Mouse (Mus musculus) R1 (cell line): ENCODE data around the gene Pabpn1l.

Experiments
- DNase-seq: peaks from one replicate; pipeline ENCODE4 v3.0.0-alpha.2; 2018; ENCODE audit warnings: low read depth, low spot score

The Pabpn1l gene

DNA sequence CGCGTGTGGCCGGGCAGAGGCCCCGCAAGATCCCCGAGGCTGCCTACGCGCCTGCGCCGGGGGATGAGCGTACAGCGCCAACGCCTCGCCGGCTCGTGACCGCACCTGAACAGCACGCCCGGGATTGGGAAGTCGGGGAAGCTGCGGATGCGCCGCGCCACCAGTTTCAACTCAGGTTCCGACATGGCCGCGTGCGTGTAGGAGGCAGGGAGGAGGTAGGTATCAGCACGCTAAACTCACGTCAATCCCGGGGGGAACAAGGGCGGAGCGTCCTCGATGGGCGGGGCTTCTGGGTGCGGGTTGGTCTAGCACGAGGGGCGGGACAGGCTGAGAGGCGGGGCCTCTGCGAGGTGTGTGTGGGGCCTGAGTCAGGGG is 45.9 kb downstream of the Pabpn1l start, which contains the start of gene Aprt:
Aprt (minus strand) TSS at position 262 of the 375 bp plus-strand sequence.
- DNase-seq = peak; percentile 96

DNA sequence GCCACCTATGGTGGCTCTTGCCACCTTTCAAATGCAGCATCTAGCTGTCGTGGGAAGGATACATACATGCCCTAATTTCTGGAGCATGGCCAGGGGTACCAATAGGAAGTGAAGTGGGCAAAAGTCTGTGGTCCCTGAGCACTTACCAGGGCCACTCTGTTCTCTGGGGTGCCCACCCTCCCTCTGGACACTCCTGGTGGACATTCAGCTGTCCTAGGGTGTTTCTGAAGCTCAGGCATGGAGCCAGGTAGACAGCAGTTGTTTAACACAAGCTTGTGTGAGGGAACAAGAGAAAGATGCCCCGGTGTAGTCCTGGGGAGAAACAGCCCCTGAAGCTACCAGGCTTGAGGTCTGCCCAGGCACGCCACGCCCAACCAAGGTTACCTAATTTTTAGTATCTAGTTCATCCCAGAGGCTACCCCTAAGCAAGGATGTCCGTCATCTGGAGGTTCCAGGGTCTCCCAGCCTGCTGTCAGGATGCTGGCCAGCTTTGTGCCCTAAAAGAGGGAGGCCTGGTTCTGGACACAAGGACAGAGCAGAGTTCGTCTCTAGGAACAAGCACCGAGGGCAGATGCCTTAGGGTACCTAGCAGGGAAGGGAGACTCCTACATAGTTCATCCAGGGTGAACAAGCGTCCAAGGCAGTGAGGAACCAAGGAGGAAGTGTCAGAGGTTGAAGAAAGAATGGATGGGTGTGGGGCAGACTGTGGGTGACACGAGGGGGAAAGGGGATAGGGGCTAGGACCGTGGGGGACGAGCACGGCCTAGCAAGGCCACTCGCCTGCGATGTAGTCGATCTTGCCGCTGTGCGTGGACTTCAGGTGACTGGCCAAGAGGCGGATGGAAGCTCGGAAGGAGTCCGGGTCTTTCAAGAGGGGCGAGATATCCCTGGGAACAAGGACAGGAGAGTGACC is 46.5 kb downstream of the Pabpn1l start:
- no peak for DNase-seq

DNA sequence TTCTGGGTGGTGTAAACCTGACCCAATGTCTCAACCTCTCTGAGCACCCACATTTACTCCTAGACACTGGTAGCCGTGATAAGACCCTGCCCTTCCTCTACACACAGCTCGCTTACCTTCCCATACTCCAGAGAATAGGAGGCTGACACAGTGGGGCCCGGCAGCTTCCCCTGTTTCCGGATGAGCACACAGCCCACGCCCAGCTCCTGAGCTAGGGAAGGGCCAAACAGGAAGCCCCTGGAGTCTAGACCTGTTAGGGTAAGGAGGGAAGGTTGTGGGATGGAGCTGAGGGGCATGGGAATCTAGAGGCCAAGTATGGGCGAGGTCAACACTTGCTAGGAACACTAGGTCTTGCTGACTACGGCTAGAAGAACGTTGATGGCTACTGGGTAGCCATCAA is 47.3 kb downstream of the Pabpn1l start:
- DNase-seq = peak; percentile 69

DNA sequence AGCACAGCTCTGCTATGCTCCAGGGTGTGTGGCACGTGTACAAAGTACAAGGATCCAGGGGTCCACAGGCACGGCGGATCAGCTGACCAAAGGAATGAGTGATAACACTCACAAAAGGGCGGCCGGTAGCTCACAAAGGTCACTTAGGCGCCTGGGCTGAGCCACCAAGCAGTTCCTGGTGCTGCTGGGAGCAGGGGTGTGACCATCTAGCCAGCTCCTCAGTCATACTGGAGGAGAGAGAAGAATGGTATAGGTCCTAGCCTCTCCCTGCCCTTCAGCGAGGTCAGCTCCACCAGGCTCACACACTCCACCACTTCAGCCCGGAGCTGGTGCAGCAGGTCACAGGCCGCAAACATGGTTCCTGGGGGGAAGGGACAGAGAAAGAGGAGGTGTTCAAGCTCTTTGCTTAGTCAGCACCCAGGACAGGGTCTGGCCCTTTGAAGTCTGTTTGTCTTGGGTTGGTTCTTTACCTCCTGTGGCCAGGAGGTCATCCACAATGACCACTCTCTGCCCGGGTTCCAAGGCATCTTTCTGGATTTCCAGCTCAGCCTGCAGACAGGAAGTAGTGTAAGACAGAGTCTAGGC is 47.8 kb downstream of the Pabpn1l start:
- peak; percentile 58 for DNase-seq

DNA sequence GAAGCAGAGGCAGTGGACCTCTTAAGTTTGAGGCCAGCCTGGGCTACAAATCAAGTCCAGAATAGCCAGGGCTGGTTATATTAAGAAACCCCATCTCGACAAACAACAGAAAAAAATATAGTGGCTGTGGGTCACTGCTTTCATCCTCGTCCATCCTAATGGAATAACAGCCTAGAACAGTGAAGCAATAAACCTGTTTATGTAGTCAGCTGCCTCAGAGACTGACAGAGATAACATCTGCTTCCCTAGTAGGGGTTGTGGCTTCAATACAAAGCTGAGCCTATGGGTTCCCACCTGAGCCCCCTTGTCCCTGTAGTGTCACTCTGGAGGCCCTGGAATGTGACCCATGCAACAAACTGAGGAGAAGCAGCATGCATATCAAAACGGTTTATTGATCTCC is 48.3 kb downstream of the Pabpn1l start:
- no peak for DNase-seq

DNA sequence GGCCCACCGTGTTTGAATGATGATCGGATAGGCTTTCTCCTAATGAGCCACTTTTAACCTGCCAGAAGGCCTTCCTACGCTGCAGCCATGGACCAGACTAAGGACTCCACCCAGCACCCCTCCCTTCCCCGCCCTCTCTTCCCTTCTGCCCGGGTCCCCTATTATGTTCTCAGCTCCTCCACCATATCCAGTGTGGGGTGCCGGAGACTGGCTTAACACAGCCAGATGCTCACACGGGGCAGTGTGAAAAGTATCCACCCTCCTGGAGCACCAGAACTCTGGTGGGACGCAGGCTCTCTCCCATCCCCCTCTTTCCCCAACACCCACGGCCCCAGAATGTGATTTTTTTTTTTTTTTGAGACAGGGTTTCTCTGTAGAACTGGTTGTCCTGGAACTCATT is 49.0 kb downstream of the Pabpn1l start:
- peak; percentile 42 for DNase-seq

DNA sequence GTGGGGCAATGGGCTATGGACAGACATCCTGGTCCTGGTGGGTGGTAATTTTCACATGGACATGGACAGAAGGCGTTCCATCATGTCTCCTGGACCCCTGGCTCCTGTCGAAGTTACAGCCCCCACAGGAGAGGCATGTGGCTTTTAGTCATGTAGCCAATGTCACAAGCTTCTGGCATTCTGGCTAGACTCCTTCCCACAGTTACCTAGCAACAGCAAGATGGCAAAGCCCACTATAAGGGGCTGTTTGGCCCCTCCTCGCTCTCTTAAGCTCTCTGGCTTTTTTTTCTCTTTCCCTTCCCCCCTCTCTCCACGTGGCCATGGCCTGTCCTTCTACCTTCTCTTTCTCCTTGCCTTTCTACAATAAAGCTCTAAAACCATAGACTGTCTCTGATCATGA is 49.4 kb downstream of the Pabpn1l start:
- DNase-seq = peak; percentile 61

DNA sequence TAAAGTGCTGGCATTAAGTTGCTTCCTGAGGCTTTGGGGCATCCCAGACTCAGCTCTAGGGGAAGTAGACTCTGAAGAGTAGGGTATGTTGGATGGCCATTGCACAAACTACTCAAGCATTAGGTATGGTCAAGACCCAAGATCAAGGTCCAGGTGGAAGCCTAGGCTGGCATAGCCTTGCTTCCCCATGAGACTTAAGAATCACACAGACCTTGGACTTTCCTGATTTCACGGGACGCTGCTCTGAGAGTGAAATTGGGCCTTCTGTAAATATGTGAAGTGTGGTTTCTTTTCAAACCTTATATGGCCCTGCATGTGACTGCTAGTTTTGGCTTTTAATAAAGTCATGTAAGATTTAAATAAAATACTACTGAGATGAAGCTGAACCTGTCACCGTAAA is 49.8 kb downstream of the Pabpn1l start:
- no peak for DNase-seq

DNA sequence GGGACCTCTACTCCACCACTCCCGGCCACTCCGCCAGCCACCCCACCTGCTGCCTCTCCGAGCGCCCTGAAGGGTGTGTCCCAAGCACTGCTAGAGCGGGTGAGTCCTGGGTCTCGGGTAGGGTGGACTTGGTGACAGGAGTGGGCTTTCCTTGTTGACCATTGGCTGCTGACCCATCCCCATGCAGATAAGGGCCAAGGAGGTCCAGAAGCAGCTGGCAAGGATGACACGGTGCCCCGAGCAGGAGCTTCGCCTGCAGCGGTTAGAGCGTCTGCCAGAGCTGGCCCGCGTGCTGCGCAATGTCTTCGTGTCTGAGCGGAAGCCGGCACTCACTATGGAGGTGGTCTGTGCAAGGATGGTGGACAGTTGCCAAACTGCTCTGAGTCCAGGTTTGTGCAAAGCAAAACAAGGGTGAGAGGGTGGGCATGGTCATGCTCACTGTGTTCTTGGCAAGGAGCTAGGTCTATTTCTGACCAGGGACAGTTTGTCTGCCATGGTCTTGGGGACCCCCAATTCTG is 50.7 kb downstream of the Pabpn1l start:
- DNase-seq = no peak

DNA sequence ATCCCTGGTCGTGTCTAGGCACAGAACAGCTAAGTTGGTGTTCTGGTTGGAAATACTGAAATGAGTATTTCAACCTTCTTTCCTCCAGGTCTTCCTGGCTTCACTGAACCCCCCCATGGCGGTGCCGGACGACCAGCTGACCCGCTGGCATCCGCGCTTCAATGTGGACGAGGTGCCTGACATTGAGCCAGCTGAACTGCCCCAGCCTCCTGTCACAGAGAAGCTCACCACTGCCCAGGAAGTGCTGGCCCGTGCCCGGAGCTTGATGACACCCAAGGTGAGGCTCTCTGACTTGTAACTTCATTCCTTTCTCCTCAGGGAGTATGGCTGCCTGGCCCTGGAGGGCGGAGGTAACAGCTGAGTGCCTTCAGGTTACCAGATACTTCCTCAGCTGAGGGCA is 51.4 kb downstream of the Pabpn1l start:
- no peak for DNase-seq

DNA sequence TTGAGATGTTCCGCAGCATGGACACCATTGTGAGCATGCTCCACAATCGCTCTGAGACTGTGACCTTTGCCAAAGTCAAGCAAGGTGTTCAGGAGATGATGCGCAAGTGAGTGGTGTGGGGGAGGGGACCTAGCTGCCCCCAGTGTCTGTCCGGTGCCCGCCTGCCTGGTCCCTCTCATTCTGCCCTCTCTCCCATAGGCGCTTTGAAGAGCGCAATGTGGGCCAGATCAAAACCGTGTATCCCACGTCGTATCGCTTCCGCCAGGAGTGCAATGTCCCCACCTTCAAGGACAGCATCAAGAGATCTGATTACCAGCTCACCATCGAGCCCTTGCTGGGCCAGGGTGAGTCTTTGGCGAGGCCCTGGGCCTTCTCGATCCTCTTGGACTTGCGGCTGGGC is 52.5 kb downstream of the Pabpn1l start:
- no peak for DNase-seq
